Mouse (Mus musculus) limb, embryonic 11.5 days (tissue): Measurements from ENCODE around the gene Shroom4. TPM values are rescaled to one million over a fixed set of nuclear protein-coding genes. Genes with fewer than 3 reads are reported as not detected.

Source experiments
- ATAC-seq: fragments of 200-750 bp; cut with Nextera tagmentation; 2 replicates; pipeline ENCODE4 v1.8.0; 2017; ENCODE audit warnings: low read depth; ENCODE audit not compliant: insufficient number of reproducible peaks, low FRiP score, low TSS enrichment
- DNase-seq: peaks from one replicate; pipeline ENCODE4 v3.0.0-alpha.2; 2015; ENCODE audit warnings: low spot score
- H3K27ac ChIP-seq: fragments of 300-500 bp; sonication (generic); replicated peaks from 2 replicates; pipeline ENCODE4 v1.5.1; 2014; ENCODE audit warnings: low read depth, mild to moderate bottlenecking, low read length
- H3K27me3 ChIP-seq: fragments of 300-500 bp; sonication (generic); 2 replicates; pipeline ENCODE4 v1.6.1; 2014; ENCODE audit warnings: mild to moderate bottlenecking, low read length, mixed read lengths; ENCODE audit not compliant: control insufficient read depth, insufficient read depth
- H3K36me3 ChIP-seq: fragments of 300-500 bp; sonication (generic); 2 replicates; pipeline ENCODE4 v1.6.1; 2014; ENCODE audit warnings: mild to moderate bottlenecking, low read length, moderate library complexity, mixed read lengths; ENCODE audit not compliant: control insufficient read depth, insufficient read depth
- H3K4me1 ChIP-seq: fragments of 300-500 bp; sonication (generic); 2 replicates; pipeline ENCODE4 v1.6.1; 2014; ENCODE audit warnings: low read length, mixed read lengths; ENCODE audit not compliant: control insufficient read depth, insufficient read depth
- H3K4me2 ChIP-seq: fragments of 300-500 bp; sonication (generic); 2 replicates; pipeline ENCODE4 v1.6.1; 2014; ENCODE audit warnings: low read depth, mild to moderate bottlenecking, moderate library complexity; ENCODE audit not compliant: severe bottlenecking
- H3K4me3 ChIP-seq: fragments of 300-500 bp; sonication (generic); 2 replicates; pipeline ENCODE4 v1.5.1; 2014; ENCODE audit warnings: low read depth, low read length
- H3K9ac ChIP-seq: fragments of 300-500 bp; sonication (generic); 2 replicates; pipeline ENCODE4 v1.6.1; 2014; ENCODE audit warnings: mild to moderate bottlenecking, low read length
- H3K9me3 ChIP-seq: fragments of 300-500 bp; sonication (generic); 2 replicates; pipeline ENCODE4 v1.6.1; 2016; ENCODE audit warnings: low read length; ENCODE audit not compliant: control insufficient read depth
- WGBS: fragments of 180-500 bp; shearing (Covaris S2); extraction: QIAGEN DNeasy Blood & Tissue Kit; methylation state at CpG from one replicate; pipeline ENCODE4 v1.1.7; 2014; 5-methylcytosine and 5-hydroxymethylcytosine counted together
- polyA plus RNA-seq: library from polyadenylated mRNA; unstranded; fragments of >200 nt; fragmentation: Nextera tagmentation; extraction: Ambion mirVana; gene quantifications from 2 replicates; pipeline ENCODE4 v1.2.1, GENCODE M21; 2014

Shroom4 gene
- polyA plus RNA-seq, 1 experiment from 2014 or later, result 14.1 TPM

- H3K4me1 ChIP-seq, result no peaks in the 10 kb centered on the region
- WGBS, result 84% methylated on average over 4 of the region's 4 CpGs
- H3K4me3 ChIP-seq, result no peak overlapping the region
- H3K9me3 ChIP-seq, result no peaks in the 10 kb centered on the region
- no peaks in the 10 kb centered on the region for H3K36me3 ChIP-seq
- H3K27me3 ChIP-seq, result no peaks in the 10 kb centered on the region
- no peak overlapping the region for H3K9ac ChIP-seq
- H3K4me2 ChIP-seq, result no peak overlapping the region
- DNase-seq (no peak), ATAC-seq (no peak)
- H3K27ac ChIP-seq, result no peak overlapping the region
These were observed 3.3 kb downstream of the Shroom4 start for GRCm38 (mm10) chrX:6402921-6403320.

GRCm38 (mm10) chrX:6409114-6409513 lies 9.5 kb downstream of the Shroom4 start:
- H3K4me3 ChIP-seq, result no peak overlapping the region
- H3K4me2 ChIP-seq, result no peak overlapping the region
- no peaks in the 10 kb centered on the region for H3K4me1 ChIP-seq
- no peaks in the 10 kb centered on the region for H3K9me3 ChIP-seq
- no peaks in the 10 kb centered on the region for H3K36me3 ChIP-seq
- 37% methylated on average over 6 of the region's 6 CpGs for WGBS
- H3K27me3 ChIP-seq, result no peaks in the 10 kb centered on the region
- ATAC-seq (no peak), DNase-seq (no peak)
- H3K9ac ChIP-seq, result no peak overlapping the region
- no peak overlapping the region for H3K27ac ChIP-seq

- ATAC-seq, result no peak
- no peak overlapping the region for H3K4me3 ChIP-seq
- no peaks in the 10 kb centered on the region for H3K36me3 ChIP-seq
- WGBS, result 59% methylated on average over 12 of the region's 12 CpGs
- DNase-seq, result no peak
- H3K4me1 ChIP-seq, result no peaks in the 10 kb centered on the region
- no peak overlapping the region for H3K9ac ChIP-seq
- H3K9me3 ChIP-seq, result no peaks in the 10 kb centered on the region
- H3K27ac ChIP-seq, result no peak overlapping the region
- no peaks in the 10 kb centered on the region for H3K27me3 ChIP-seq
- no peak overlapping the region for H3K4me2 ChIP-seq
These were observed 15.8 kb downstream of the Shroom4 start for GRCm38 (mm10) chrX:6415412-6415811.

GRCm38 (mm10) chrX:6415936-6416335 lies 16.3 kb downstream of the Shroom4 start:
- no peak for ATAC-seq
- Histone ChIP-seq H3K4me3 (no peak overlapping the region), H3K9ac (no peak overlapping the region), H3K36me3 (no peaks in the 10 kb centered on the region), H3K4me2 (no peak overlapping the region), H3K4me1 (no peaks in the 10 kb centered on the region), H3K9me3 (no peaks in the 10 kb centered on the region), H3K27ac (no peak overlapping the region), H3K27me3 (no peaks in the 10 kb centered on the region)
- DNase-seq, result no peak
- 30% methylated on average over 5 of the region's 5 CpGs for WGBS

- Histone ChIP-seq H3K4me3 (no peak overlapping the region), H3K27me3 (no peaks in the 10 kb centered on the region), H3K9me3 (no peaks in the 10 kb centered on the region), H3K4me2 (no peak overlapping the region), H3K36me3 (no peaks in the 10 kb centered on the region), H3K4me1 (no peaks in the 10 kb centered on the region), H3K27ac (no peak overlapping the region), H3K9ac (no peak overlapping the region)
- no peak for ATAC-seq
- WGBS, result 26% methylated on average over 4 of the region's 4 CpGs
- no peak for DNase-seq
These were observed 18.5 kb downstream of the Shroom4 start for GRCm38 (mm10) chrX:6418140-6418539.

- no peak for ATAC-seq
- Histone ChIP-seq H3K4me3 (no peak overlapping the region), H3K27me3 (no peaks in the 10 kb centered on the region), H3K36me3 (no peaks in the 10 kb centered on the region), H3K4me1 (no peaks in the 10 kb centered on the region), H3K9ac (no peak overlapping the region), H3K27ac (no peak overlapping the region), H3K4me2 (no peak overlapping the region), H3K9me3 (no peaks in the 10 kb centered on the region)
- no peak for DNase-seq
- 90% methylated on average over 2 of the region's 2 CpGs for WGBS
These were observed 35.6 kb downstream of the Shroom4 start for GRCm38 (mm10) chrX:6435260-6435659.

GRCm38 (mm10) chrX:6446422-6446821 lies 46.8 kb downstream of the Shroom4 start:
- H3K36me3 ChIP-seq, result no peaks in the 10 kb centered on the region
- no peak overlapping the region for H3K27ac ChIP-seq
- 46% methylated on average over 1 of the region's 1 CpGs for WGBS
- no peaks in the 10 kb centered on the region for H3K27me3 ChIP-seq
- H3K9ac ChIP-seq, result no peak overlapping the region
- peaks cover 5% of the 10 kb centered on the region; the same call in 1 of the 2 replicates for H3K4me1 ChIP-seq
- no peak overlapping the region for H3K4me3 ChIP-seq
- H3K4me2 ChIP-seq, result no peak overlapping the region
- no peak for ATAC-seq
- DNase-seq, result no peak
- no peaks in the 10 kb centered on the region for H3K9me3 ChIP-seq

GRCm38 (mm10) chrX:6448001-6448400 lies 48.3 kb downstream of the Shroom4 start:
- Histone ChIP-seq H3K27me3 (no peaks in the 10 kb centered on the region), H3K4me2 (no peak overlapping the region), H3K4me3 (no peak overlapping the region), H3K9me3 (no peaks in the 10 kb centered on the region), H3K4me1 (peaks cover 5% of the 10 kb centered on the region; the same call in 1 of the 2 replicates), H3K36me3 (no peaks in the 10 kb centered on the region), H3K27ac (no peak overlapping the region), H3K9ac (no peak overlapping the region)
- WGBS, result 33% methylated on average over 4 of the region's 4 CpGs
- no peak for DNase-seq
- ATAC-seq, result no peak

- H3K9ac ChIP-seq, result no peak overlapping the region
- no peak overlapping the region for H3K4me3 ChIP-seq
- 87% methylated on average over 4 of the region's 4 CpGs for WGBS
- ATAC-seq, result no peak
- H3K4me1 ChIP-seq, result no peaks in the 10 kb centered on the region
- H3K36me3 ChIP-seq, result no peaks in the 10 kb centered on the region
- H3K27ac ChIP-seq, result no peak overlapping the region
- no peaks in the 10 kb centered on the region for H3K27me3 ChIP-seq
- no peak for DNase-seq
- no peaks in the 10 kb centered on the region for H3K9me3 ChIP-seq
- no peak overlapping the region for H3K4me2 ChIP-seq
These were observed 53.6 kb downstream of the Shroom4 start for GRCm38 (mm10) chrX:6453220-6453619.
